ENCODE assay signal across 27 mouse cellular contexts in the genomic region with DNA sequence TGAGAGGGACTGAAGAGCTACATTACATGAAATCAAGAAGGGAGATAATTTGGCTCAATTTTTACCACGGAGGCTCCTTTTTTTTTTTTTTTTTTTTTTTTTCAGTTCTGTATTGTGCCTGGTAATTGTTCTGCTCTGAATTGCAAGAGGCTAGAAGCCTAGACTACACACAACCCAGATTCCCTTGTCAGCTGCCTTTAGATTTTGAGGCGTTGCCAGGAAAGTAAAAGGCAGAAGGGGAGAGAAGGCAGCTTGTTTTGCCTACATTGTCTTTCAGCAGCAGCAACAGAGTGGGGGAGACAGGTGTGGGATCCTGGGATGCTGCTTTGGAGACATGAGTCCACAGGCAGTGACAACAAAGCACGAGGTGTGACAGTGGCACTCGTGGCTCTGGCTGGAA.
A peak's percentile ranks its signal among the peaks of the same experiment; 100 is the strongest.
DNase-seq lines count a peak whose midpoint lies in the region; ATAC-seq and TF ChIP-seq lines count a peak whose summit lies in the region.
"Had no signal": no experiment of that assay in that cellular context is flagged by ENCODE, and none has a peak within 500 bp of the region (broad histone marks: within the 10 kb centered on the region; RNA-seq: fewer than 3 reads in every experiment).

No protein-coding gene starts in this region.

- peak overlapping the region; percentile 35; the same call in 1 of the 2 replicates for H3K27ac ChIP-seq in forebrain, embryonic 13.5 days
- H3K27ac ChIP-seq in forebrain, embryonic 11.5 days (ENCODE audit: low read depth, low read length): no peak overlapping the region
- H3K27ac ChIP-seq in midbrain, embryonic 15.5 days: no peak overlapping the region
- H3K27ac ChIP-seq in midbrain, embryonic 13.5 days: no peak overlapping the region
- peak overlapping the region; percentile 24; the same call in 1 of the 2 replicates for H3K27ac ChIP-seq in forebrain, embryonic 14.5 days (ENCODE audit: low read depth, low read length)
- H3K27ac ChIP-seq in forebrain, postnatal 0 days (ENCODE audit: low read depth, low read length): peak overlapping the region; percentile 47; the same call in 1 of the 2 replicates
- H3K27ac ChIP-seq: gastrocnemius, adult 2 months; heart, embryonic 15.5 days; hindbrain, embryonic 14.5 days had no signal

- no peak overlapping the region for H3K4me3 ChIP-seq in forebrain, embryonic 13.5 days
- no peak overlapping the region for H3K4me3 ChIP-seq in forebrain, embryonic 11.5 days (ENCODE audit: low read depth, low read length)
- H3K4me3 ChIP-seq in midbrain, embryonic 15.5 days: no peak overlapping the region
- no peak overlapping the region for H3K4me3 ChIP-seq in midbrain, embryonic 13.5 days (replicated peaks)
- H3K4me3 ChIP-seq in forebrain, embryonic 14.5 days (ENCODE audit: low read depth, low read length): no peak overlapping the region
- no peak overlapping the region for H3K4me3 ChIP-seq in forebrain, postnatal 0 days (ENCODE audit: low read depth, low read length)
- H3K4me3 ChIP-seq in lung, adult 2 months (replicated peaks; ENCODE audit: extremely low read depth, low read depth, low read length): no peak overlapping the region
- H3K4me3 ChIP-seq: gastrocnemius, adult 2 months; heart, embryonic 12.5 days; heart, embryonic 15.5 days had no signal

- H3K27me3 ChIP-seq in forebrain, embryonic 13.5 days: no peaks in the 10 kb centered on the region
- no peaks in the 10 kb centered on the region for H3K27me3 ChIP-seq in forebrain, embryonic 11.5 days (ENCODE audit: control insufficient read depth, insufficient read depth, low read length)
- no peaks in the 10 kb centered on the region for H3K27me3 ChIP-seq in midbrain, embryonic 15.5 days (replicated peaks)
- no peaks in the 10 kb centered on the region for H3K27me3 ChIP-seq in midbrain, embryonic 13.5 days
- no peaks in the 10 kb centered on the region for H3K27me3 ChIP-seq in forebrain, embryonic 14.5 days (replicated peaks; ENCODE audit: control insufficient read depth, insufficient read depth, low read length)
- H3K27me3 ChIP-seq in forebrain, postnatal 0 days (ENCODE audit: insufficient read depth, low read length): no peaks in the 10 kb centered on the region
- H3K27me3 ChIP-seq: CH12.LX; heart, embryonic 12.5 days; heart, embryonic 15.5 days; Patski had no signal

- no peak for TF ChIP-seq POLR2A in lung, adult 2 months (IDR thresholded peaks at IDR 0.05; ENCODE audit: borderline replicate concordance, extremely low read depth, low read depth, low read length)

- no peak for TF ChIP-seq CTCF in forebrain, postnatal 0 days (IDR thresholded peaks at IDR 0.05; ENCODE audit: low read depth)
- no peak for TF ChIP-seq CTCF in lung, adult 2 months (IDR thresholded peaks at IDR 0.05; ENCODE audit: insufficient read depth, low read length)

- no peaks in the 10 kb centered on the region for H3K36me3 ChIP-seq in forebrain, embryonic 13.5 days (ENCODE audit: poor library complexity, severe bottlenecking)
- no peaks in the 10 kb centered on the region for H3K36me3 ChIP-seq in forebrain, embryonic 11.5 days (ENCODE audit: control insufficient read depth, insufficient read depth, low read length)
- no peaks in the 10 kb centered on the region for H3K36me3 ChIP-seq in midbrain, embryonic 15.5 days (replicated peaks)
- no peaks in the 10 kb centered on the region for H3K36me3 ChIP-seq in midbrain, embryonic 13.5 days
- H3K36me3 ChIP-seq in forebrain, embryonic 14.5 days (ENCODE audit: control insufficient read depth, insufficient read depth, low read length): no peaks in the 10 kb centered on the region
- no peaks in the 10 kb centered on the region for H3K36me3 ChIP-seq in forebrain, postnatal 0 days (ENCODE audit: insufficient read depth)
- H3K36me3 ChIP-seq: G1E; heart, embryonic 12.5 days; heart, embryonic 15.5 days had no signal

- H3K9ac ChIP-seq in forebrain, embryonic 13.5 days: no peak overlapping the region
- no peak overlapping the region for H3K9ac ChIP-seq in forebrain, embryonic 11.5 days (ENCODE audit: low read length)
- H3K9ac ChIP-seq in midbrain, embryonic 15.5 days: no peak overlapping the region
- H3K9ac ChIP-seq in midbrain, embryonic 13.5 days (replicated peaks): no peak overlapping the region
- no peak overlapping the region for H3K9ac ChIP-seq in forebrain, embryonic 14.5 days (ENCODE audit: low read length)
- no peak overlapping the region for H3K9ac ChIP-seq in forebrain, postnatal 0 days
- H3K9ac ChIP-seq: heart, embryonic 12.5 days; heart, embryonic 15.5 days; hindbrain, embryonic 14.5 days had no signal

- intact Hi-C loops in heart, postnatal 14 days (cut with DNase I): no loop called here

- 26% methylated on average over 4 of the region's 4 CpGs for WGBS in forebrain, embryonic 13.5 days
- 53% methylated on average over 4 of the region's 4 CpGs for WGBS in forebrain, embryonic 11.5 days
- 42% methylated on average over 4 of the region's 4 CpGs for WGBS in midbrain, embryonic 15.5 days
- 44% methylated on average over 4 of the region's 4 CpGs for WGBS in midbrain, embryonic 13.5 days
- WGBS in forebrain, embryonic 14.5 days: 19% methylated on average over 4 of the region's 4 CpGs
- WGBS in forebrain, postnatal 0 days: 22% methylated on average over 4 of the region's 4 CpGs
- WGBS in lung, adult 2 months: 72% methylated on average over 4 of the region's 4 CpGs

- H3K9me3 ChIP-seq in forebrain, embryonic 13.5 days (replicated peaks): no peaks in the 10 kb centered on the region
- H3K9me3 ChIP-seq in forebrain, embryonic 11.5 days (ENCODE audit: control insufficient read depth, low read length): no peaks in the 10 kb centered on the region
- H3K9me3 ChIP-seq in midbrain, embryonic 15.5 days: no peaks in the 10 kb centered on the region
- no peaks in the 10 kb centered on the region for H3K9me3 ChIP-seq in midbrain, embryonic 13.5 days
- H3K9me3 ChIP-seq in forebrain, embryonic 14.5 days (replicated peaks; ENCODE audit: control insufficient read depth, low read length): no peaks in the 10 kb centered on the region
- H3K9me3 ChIP-seq in forebrain, postnatal 0 days (ENCODE audit: low read length): no peaks in the 10 kb centered on the region
- H3K9me3 ChIP-seq: heart, embryonic 12.5 days; heart, embryonic 15.5 days had no signal

- no peak overlapping the region for H3K4me2 ChIP-seq in forebrain, embryonic 13.5 days
- H3K4me2 ChIP-seq in forebrain, embryonic 11.5 days (ENCODE audit: low read depth, low read length, severe bottlenecking): no peak overlapping the region
- no peak overlapping the region for H3K4me2 ChIP-seq in midbrain, embryonic 15.5 days
- no peak overlapping the region for H3K4me2 ChIP-seq in midbrain, embryonic 13.5 days (replicated peaks)
- H3K4me2 ChIP-seq in forebrain, embryonic 14.5 days (ENCODE audit: low read length): no peak overlapping the region
- no peak overlapping the region for H3K4me2 ChIP-seq in forebrain, postnatal 0 days (ENCODE audit: low read depth)
- H3K4me2 ChIP-seq: heart, embryonic 12.5 days; heart, embryonic 15.5 days; hindbrain, embryonic 14.5 days had no signal

- peak; percentile 58; the same call in 1 of the 2 replicates for ATAC-seq in forebrain, embryonic 13.5 days
- no peak for ATAC-seq in forebrain, embryonic 11.5 days (replicated peaks; ENCODE audit: low FRiP score)
- ATAC-seq in midbrain, embryonic 15.5 days (replicated peaks): peak; percentile 32; the same call in 1 of the 2 replicates
- ATAC-seq in midbrain, embryonic 13.5 days: no peak
- peak; percentile 48; the same call in 1 of the 2 replicates for ATAC-seq in forebrain, embryonic 14.5 days
- ATAC-seq in forebrain, postnatal 0 days: peak; percentile 84
- ATAC-seq: intestine, postnatal 0 days; Patski had no signal

- H3K4me1 ChIP-seq in forebrain, embryonic 13.5 days: peaks cover 24% of the 10 kb centered on the region
- H3K4me1 ChIP-seq in forebrain, embryonic 11.5 days (replicated peaks; ENCODE audit: control insufficient read depth, insufficient read depth, low read length): peaks cover 2% of the 10 kb centered on the region; the same call in 1 of the 2 replicates
- 0 out of 2 replicates have a peak, but pooled peaks cover 4% of the 10 kb centered on the region for H3K4me1 ChIP-seq in midbrain, embryonic 15.5 days
- H3K4me1 ChIP-seq in midbrain, embryonic 13.5 days (replicated peaks): peaks cover 17% of the 10 kb centered on the region; the same call in 1 of the 2 replicates
- peaks cover 2% of the 10 kb centered on the region; the same call in 1 of the 2 replicates for H3K4me1 ChIP-seq in forebrain, embryonic 14.5 days (ENCODE audit: control insufficient read depth, insufficient read depth, low read length)
- no peaks in the 10 kb centered on the region for H3K4me1 ChIP-seq in forebrain, postnatal 0 days (ENCODE audit: insufficient read depth)
- H3K4me1 ChIP-seq in lung, adult 2 months (ENCODE audit: control insufficient read depth, insufficient read depth, low read length): no peaks in the 10 kb centered on the region
- H3K4me1 ChIP-seq: heart, embryonic 15.5 days had no signal

- no peak for DNase-seq in forebrain, embryonic 11.5 days (ENCODE audit: low spot score)
- peak; percentile 59 for DNase-seq in forebrain, embryonic 14.5 days (ENCODE audit: low spot score)
- DNase-seq in forebrain, postnatal 0 days: peak; percentile 59
- no peak for DNase-seq in lung, adult 2 months
- DNase-seq in heart, postnatal 14 days: no peak
- DNase-seq: adrenal gland, postnatal 10 days; adrenal gland, postnatal 36 days; B cell, adult 2 months; cerebellum, adult 18-20 months; cerebellum, adult 9-10 months; cerebellum, postnatal 14 days; gastrocnemius, adult 2 months; gastrocnemius, postnatal 14 days; heart, adult 18-20 months; heart, postnatal 10 days; heart, postnatal 4 days; kidney, adult 2 months had no signal

Comparison
In these comparisons a context has a peak if more than half of its experiments do, and no peak if none do; other contexts are left out.
1. ATAC-seq: peak in forebrain, embryonic 13.5 days (single experiment), midbrain, embryonic 15.5 days (single experiment), forebrain, embryonic 14.5 days (single experiment) and forebrain, postnatal 0 days (single experiment); none in forebrain, embryonic 11.5 days (single experiment) and midbrain, embryonic 13.5 days (single experiment).
2. H3K27ac ChIP-seq: peak in forebrain, embryonic 13.5 days (single experiment), forebrain, embryonic 14.5 days (single experiment) and forebrain, postnatal 0 days (single experiment); none in forebrain, embryonic 11.5 days (single experiment), midbrain, embryonic 15.5 days (single experiment) and midbrain, embryonic 13.5 days (single experiment).
3. DNase-seq: peak in forebrain, embryonic 14.5 days (single experiment) and forebrain, postnatal 0 days (single experiment); none in forebrain, embryonic 11.5 days (single experiment), lung, adult 2 months (single experiment) and heart, postnatal 14 days (0 of 2).